Mouse (Mus musculus): ENCODE measurements at regions not wholly inside any gene's neighbourhood (a gene's known extent, or its start where the extent isn't known, plus 50 kb on each side); places are given as distances from the start of the nearest gene placed in this dataset.

- no peak overlapping the region for H3K9ac ChIP-seq (replicated peaks; ENCODE audit: low read depth, low read length)
- H3K36me3 ChIP-seq (ENCODE audit: control insufficient read depth, insufficient read depth, low read length): no peaks in the 10 kb centered on the region
- WGBS: 3% methylated on average over 12 of the region's 12 CpGs
- no peak for ATAC-seq (ENCODE audit: insufficient number of reproducible peaks, insufficient read depth, low FRiP score, low read depth)
- H3K27me3 ChIP-seq (ENCODE audit: control insufficient read depth, insufficient read depth, low read length): no peaks in the 10 kb centered on the region
- H3K9me3 ChIP-seq (ENCODE audit: control insufficient read depth, low read depth, low read length): no peaks in the 10 kb centered on the region
- no peaks in the 10 kb centered on the region for H3K4me1 ChIP-seq (ENCODE audit: control insufficient read depth, insufficient read depth, low read length)
- H3K4me3 ChIP-seq (ENCODE audit: low read depth, low read length): no peak overlapping the region
- H3K27ac ChIP-seq (ENCODE audit: low read length): no peak overlapping the region
- peak overlapping the region; percentile 35 for H3K4me2 ChIP-seq (replicated peaks; ENCODE audit: low read depth, low read length)
Measured at GRCm38 (mm10) chr4:12240941-12241571, 69.2 kb upstream of the Fam92a start.

DNA sequence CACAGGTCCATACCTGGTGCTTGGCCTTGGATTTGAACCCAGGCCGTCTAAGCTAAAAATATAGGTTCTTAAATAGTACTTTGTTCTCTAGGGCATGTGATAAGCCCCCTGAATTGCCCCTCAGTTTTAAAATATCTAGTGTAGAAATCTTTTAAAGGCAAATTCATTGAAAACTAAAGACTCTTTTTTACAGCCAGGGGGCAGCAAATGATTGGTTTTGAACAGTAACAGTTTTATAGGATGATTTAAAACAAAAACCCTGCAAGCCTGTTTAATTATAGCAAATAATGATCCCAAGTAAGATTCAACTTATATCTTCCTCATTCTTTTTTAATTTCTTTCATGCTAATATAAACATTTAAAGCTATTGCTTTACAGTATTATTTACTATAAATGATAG, 58.9 kb upstream of the Fam92a start:
- Histone ChIP-seq H3K9ac (replicated peaks; ENCODE audit: low read depth, low read length) (no peak overlapping the region), H3K36me3 (ENCODE audit: control insufficient read depth, insufficient read depth, low read length) (no peaks in the 10 kb centered on the region), H3K27me3 (ENCODE audit: control insufficient read depth, insufficient read depth, low read length) (no peaks in the 10 kb centered on the region), H3K4me3 (ENCODE audit: low read depth, low read length) (no peak overlapping the region), H3K4me1 (ENCODE audit: control insufficient read depth, insufficient read depth, low read length) (no peaks in the 10 kb centered on the region), H3K9me3 (ENCODE audit: control insufficient read depth, low read depth, low read length) (no peaks in the 10 kb centered on the region), H3K27ac (ENCODE audit: low read length) (no peak overlapping the region), H3K4me2 (replicated peaks; ENCODE audit: low read depth, low read length) (no peak overlapping the region)
- 56% methylated on average over 1 of the region's 1 CpGs for WGBS
- no peak for ATAC-seq (ENCODE audit: insufficient number of reproducible peaks, insufficient read depth, low FRiP score, low read depth)
